Mouse (Mus musculus) kidney, adult 2 months (tissue): ENCODE results near the gene Shld1.

Source experiments
- CTCF ChIP-seq: fragments of 200-500 bp; conservative IDR thresholded peaks from 2 replicates; pipeline ENCODE4 v1.5.1; 2011; ENCODE audit warnings: low read depth, mild to moderate bottlenecking, control low read depth, low read length, moderate library complexity, mixed read lengths; ENCODE audit not compliant: insufficient read depth, insufficient read length
- POLR2A ChIP-seq: fragments of 200-500 bp; IDR thresholded peaks from one replicate; pipeline ENCODE4 v1.6.1; 2011; ENCODE audit warnings: low read depth, low read length, control low read depth

- TF ChIP-seq POLR2A = no peak
- no peak for TF ChIP-seq CTCF
Observed at GRCm38 (mm10) chr2:132706309-132706708, 19.6 kb downstream of the Shld1 start.
